Mouse (Mus musculus) left cerebral cortex, postnatal 25 days (tissue): ENCODE measurements around the gene Trmt2b. TPM values are rescaled to one million over a fixed set of nuclear protein-coding genes. Genes with fewer than 3 reads are reported as not detected.
"Not testable (repeated sequence)": the region's sequence is repeated elsewhere in the genome, so short reads cannot be mapped to it uniquely, and the experiment has no call there.

Source experiments
- DNase-seq, 2 experiments: peaks; one replicate each; pipeline ENCODE4 v3.0.0; 2022; ENCODE audit warnings: low spot score in 2 of 2, mixed read lengths in 1 of 2
- intact Hi-C: fragments of 180-260 bp; cut with DNase I; formaldehyde crosslinking; loops from one replicate; pipeline ENCODE4 v1.15.1; 2025
- total RNA-seq, 2 experiments: library from RNA; stranded (reverse); gene quantifications; 2 replicates each; pipeline ENCODE4 v1.2.3; 2021

Gene Trmt2b
- total RNA-seq, 2 experiments from 2014 or later = 8.7 to 8.8 TPM

DNA sequence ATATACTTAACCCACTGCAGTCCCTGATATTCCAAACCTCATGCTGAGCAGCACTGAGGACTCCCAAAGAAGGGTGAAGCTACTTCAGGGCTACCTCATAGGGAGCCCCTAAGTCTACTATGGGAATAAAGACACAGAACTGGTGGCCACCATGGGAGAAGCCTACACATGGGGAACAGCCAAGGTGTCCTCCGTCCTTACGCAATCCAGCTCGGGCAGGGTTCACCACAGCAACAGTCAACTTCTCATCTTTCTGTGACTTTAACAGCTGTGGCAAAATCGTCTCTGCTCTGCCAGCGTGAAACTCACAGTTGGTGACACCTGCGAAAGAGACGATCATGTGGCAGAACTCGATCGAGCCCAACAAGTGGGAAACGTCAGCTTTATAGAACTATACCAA lies 38.5 kb downstream of the Trmt2b start:
- DNase-seq = no peak
- intact Hi-C loops = no loop called here

DNA sequence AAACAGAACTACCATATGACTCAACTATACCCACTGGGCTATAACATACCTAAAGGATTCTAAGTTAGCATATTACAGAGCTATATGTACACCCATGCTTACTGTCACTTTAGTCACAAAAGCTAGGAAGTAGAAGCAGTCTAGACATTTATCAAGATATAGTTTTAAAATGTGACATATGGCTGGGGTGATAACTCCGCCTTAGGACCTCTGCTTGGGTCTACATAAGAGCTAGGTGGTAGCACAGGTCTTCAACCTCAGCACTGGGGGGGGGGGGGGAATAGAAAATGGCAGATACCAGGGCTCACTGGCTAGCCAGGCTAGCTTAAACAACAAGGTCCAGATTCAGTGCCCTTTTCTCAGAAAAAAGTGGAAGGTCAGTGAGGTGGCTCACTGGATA lies 43.7 kb downstream of the Trmt2b start:
- intact Hi-C loops = no loop called here
- no peak for DNase-seq

DNA sequence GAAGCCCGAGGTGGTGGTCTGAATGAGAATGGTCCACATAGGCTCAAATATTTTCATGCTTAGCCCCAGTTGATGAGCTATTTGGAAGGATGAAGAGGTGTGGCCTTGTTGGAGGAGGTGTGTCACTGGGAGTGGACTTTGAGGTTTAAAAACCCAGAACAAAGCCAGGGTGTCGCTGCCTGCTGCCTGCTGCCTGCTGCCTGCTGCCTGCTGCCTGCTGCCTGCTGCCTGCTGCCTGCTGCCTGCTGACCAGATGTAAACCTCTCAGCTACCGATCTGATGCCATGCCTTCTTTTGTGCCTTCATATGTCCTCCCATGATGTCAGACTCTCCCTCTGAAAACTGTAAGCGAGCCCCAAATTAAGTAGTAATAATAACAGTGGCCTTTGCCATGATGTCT lies 54.9 kb downstream of the Trmt2b start, which contains the start of gene Nox1:
Gene Nox1 (minus strand): TSS at position 101 of the 400 bp plus-strand sequence.
- intact Hi-C loops = no loop called here
- DNase-seq = no peak

DNA sequence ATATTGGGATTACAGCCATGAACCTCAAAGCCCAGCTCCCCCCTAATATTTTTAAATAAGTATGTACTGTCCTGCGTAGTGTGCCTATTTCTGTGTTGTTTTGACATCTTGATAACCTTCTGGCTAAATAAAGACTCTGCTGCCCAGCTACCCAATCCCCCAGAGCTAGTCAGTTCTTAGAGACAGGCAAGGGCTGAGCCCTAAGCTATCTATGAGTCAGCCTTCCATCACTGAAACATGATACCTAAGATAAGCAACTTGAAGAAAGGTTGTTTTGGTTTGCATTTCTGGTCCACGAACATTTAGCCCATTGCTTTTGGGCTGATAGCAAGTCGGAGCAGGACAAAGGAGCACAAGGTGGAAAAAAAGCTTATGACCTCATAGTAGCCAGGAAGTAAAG lies 56.2 kb downstream of the Trmt2b start:
- intact Hi-C loops = no loop called here

DNA sequence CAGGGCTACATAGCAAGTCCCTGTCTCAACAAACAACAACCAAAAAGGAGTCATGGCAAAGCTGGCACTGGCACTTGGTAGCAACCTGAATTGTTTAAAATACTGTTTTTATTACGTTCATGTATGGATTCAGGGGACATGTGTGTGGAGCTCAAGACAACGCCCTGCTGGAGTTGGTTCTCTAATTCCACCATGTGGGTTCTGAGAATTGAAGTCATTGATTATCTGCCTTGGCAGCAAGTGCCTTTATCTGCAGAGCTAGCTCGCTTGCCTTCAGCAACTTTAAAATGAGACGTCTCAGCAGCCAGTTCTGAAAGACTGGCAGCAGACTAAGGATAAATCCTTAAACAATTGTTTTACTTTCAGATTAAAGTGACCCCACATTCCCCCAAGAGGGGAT lies 58.6 kb downstream of the Trmt2b start:
- intact Hi-C loops = no loop called here
- DNase-seq = no peak

More for the DNA sequence above, 56.2 kb downstream of the Trmt2b start:
- DNase-seq = no peak

DNA sequence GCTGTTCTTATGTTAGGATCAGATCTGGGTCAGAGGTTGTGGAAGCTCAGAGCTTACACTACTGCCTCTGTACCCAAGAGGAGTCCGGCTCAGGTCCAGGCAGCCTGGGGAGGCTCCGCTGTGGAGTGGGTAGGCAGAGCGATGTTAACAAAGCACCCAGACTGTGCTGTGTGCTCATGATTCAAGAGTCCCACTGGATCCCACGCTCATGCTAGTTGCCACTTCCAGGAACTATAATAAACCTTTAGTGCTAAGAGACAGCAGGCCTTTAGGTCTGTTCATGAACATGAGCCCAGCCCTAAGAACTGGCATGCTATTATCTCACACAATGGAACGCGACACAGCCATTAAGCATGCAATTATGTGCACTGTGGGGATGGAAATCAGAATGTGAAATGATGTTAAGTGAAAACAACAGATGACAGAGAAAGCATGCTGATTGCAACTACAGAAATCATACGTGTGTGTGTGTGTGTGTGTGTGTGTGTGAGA lies 65.6 kb downstream of the Trmt2b start:
- peak in 1 of 2 experiments; percentile 56 for DNase-seq
- intact Hi-C loops = no loop called here

DNA sequence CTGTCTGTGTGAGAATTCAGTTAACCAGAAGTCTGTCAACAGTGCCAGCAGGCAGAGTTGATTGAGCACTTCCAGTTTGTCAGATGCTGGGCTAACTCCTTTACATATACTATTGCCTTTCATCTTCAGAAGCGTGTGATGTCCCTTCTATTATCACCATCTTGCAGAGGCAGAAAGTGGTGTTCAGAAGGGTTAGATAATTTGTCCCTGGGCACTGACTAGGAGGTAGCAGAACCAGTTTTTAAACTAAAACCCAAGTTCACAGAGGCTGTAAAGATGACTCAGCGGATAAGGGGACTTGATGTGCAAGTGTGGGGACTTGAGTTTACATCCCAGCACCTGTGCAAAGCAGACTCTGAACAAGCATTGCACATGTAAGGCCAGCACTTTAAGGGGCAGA lies 68.3 kb downstream of the Trmt2b start:
- no peak for DNase-seq
- intact Hi-C loops = no loop called here

DNA sequence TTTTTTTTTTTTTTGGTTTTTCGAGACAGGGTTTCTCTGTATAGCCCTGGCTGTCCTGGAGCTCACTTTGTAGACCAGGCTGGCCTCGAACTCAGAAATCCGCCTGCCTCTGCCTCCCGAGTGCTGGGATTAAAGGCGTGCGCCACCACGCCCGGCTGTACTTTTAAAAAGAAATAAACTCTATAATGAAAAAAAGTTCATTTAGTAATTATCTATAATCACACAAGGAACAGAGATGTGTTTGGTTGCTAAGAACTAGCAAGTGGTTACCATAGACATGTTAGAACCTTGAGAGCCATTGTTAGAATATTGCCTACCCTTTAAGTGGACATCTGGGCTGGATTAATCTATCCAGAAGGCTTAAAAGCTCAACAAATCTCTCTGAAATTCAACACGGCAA lies 89.6 kb downstream of the Trmt2b start, which contains the start of gene Arl13a:
Gene Arl13a (plus strand): TSS at position 301 of the 400 bp plus-strand sequence.
- intact Hi-C loops, DNase-seq: not testable (repeated sequence)

DNA sequence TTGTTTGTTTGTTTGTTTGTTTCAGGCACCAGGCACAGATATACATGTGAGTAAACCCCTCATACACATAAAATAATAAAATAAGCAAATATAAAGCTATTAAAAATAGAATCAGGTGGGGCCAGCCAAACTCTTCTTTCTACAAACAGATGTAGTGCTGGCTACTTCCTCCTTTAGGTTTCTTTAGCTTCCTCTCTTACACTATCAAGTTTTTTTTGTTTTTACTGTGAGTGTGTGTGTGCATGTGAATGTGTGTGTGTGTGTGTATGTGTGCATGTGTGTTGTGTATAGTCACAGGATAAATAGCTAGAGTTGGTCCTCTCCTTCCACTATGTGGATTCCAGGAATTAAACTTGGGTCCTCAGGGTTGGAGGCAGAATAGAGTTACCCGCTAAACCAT lies 102.1 kb downstream of the Trmt2b start:
- intact Hi-C loops = no loop called here
- no peak for DNase-seq

Other genes starting within 250 kb of the Trmt2b start
- 100 to 1,000 TPM; 121 to 131 TPM for gene Cstf2, start 217.8 kb downstream of the Trmt2b start, total RNA-seq
- 1 to 10 TPM; 1.1 to 1.5 TPM for gene Xkrx, start 114.9 kb downstream of the Trmt2b start, total RNA-seq
- gene Arl13a, start 89.5 kb downstream of the Trmt2b start, total RNA-seq = not detected
- under 1 TPM in 1 of 2 experiments, not detected in 1; 0.44 TPM for gene Nox1, start 55.0 kb downstream of the Trmt2b start, total RNA-seq
- gene Tmem35a, start 18.2 kb upstream of the Trmt2b start, total RNA-seq = 10 to 100 TPM; 67.7 to 70.6 TPM
- gene Cenpi, start 31.1 kb upstream of the Trmt2b start, total RNA-seq = under 1 TPM; 0.37 to 0.57 TPM
- 10 to 100 TPM; 56.3 to 61.7 TPM for gene Drp2, start 127.6 kb upstream of the Trmt2b start, total RNA-seq
- under 1 TPM in 1 of 2 experiments, not detected in 1; 0.53 TPM for gene Taf7l, start 199.5 kb upstream of the Trmt2b start, total RNA-seq